Mouse (Mus musculus) layer of hippocampus, adult 9-11 months (tissue): ENCODE measurements around the gene Sugct.

Source experiments
- DNase-seq: peaks from one replicate; pipeline ENCODE4 v3.0.0; 2022

Gene Sugct

GRCm38 (mm10) chr13:17027846-17028529, 667.4 kb downstream of the Sugct start:
- no peak for DNase-seq

GRCm38 (mm10) chr13:17027001-17027400, 668.4 kb downstream of the Sugct start:
- DNase-seq, result no peak

DNA sequence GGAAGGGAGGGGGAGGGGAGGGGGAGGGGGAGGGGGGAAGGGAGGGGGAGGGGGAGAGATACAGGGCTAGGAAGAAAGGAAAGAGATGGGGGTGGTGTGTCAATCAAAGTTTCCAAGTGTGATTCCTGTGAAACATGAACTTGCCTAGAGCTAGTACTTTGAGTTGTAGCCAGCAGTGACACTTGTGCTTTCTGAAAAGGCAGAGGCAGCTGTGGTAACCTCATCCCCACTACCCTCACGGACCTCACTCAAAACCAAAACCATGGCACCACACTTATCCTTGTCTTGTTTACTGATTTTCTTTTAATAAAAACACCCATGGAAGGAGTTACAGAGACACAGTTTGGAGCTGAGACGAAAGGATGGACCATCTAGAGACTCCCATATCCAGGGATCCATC, 698.9 kb downstream of the Sugct start:
- no peak for DNase-seq

GRCm38 (mm10) chr13:16995321-16995720, 700.0 kb downstream of the Sugct start:
- no peak for DNase-seq

GRCm38 (mm10) chr13:16977743-16978142, 717.6 kb downstream of the Sugct start:
- peak; percentile 52 for DNase-seq

- DNase-seq, result no peak
Measured at GRCm38 (mm10) chr13:16971277-16971676, 724.1 kb downstream of the Sugct start.

DNA sequence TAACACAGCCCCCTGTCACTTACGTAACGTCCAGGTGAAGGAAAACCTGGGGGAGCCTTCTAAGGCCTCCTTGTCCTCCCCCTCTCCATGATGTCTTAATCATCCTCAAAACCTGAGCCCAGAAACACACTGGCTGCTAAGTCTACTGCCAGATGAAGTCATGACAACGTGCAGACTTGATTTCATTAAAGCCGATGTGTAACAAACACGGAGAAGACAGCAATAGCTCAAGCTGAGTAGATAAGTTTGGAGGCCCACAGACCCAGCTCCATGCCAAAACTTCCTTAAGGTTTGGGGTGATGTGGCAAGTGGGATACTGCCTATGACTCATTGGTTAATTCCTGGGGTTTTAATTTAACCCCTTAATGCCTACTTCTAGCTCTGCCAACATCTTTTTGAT, 726.4 kb downstream of the Sugct start:
- no peak for DNase-seq

DNA sequence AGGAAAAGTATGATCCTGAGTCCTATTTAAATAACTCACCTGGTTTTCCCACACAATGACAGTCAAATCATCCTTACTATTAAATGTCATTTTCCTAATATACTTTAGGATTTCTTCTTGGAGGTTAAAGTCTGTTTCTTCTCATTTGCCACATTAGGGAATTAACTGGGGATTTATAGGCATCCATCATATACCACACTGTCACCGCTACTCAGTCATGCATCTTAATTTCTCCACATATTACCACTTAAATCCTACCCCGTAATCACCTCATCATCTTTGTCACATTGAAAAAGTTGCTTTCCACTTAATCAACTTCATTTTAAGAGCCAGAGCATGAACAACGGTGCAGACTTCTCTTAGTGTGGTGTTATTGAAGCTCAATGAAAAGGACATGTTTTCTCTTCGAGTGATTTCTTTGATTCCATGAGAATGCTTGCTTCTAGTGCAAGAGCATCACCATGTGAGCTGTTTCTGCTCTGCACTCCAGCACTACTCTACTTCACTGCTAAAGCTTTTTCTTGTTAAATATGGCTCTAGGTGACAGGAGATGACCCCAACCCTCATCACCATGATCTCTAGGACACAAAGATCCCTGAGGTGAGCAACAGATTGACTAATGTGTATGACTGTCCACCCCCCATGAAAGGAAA, 730.4 kb downstream of the Sugct start:
- DNase-seq, result peak; percentile 2

DNA sequence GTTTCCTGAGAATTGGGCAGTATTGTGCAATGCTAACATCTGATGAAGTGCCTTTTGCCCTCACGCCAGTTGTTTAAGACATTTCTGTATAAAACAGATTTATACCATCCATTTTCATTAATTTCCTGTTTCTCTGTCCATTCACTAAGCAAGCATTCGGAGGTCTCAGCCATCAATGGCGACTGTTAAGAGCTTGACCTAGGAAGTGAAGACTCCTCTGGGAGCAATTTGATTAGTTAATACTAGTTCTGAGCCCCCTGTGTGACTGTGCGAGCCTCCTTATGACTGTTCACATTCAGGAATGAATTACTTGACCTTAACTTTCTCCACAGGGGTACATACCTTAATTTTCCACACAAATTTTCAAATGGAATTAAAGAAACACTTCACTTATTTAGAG, 743.3 kb downstream of the Sugct start:
- DNase-seq, result no peak

- no peak for DNase-seq
Measured at GRCm38 (mm10) chr13:16939466-16939811, 755.9 kb downstream of the Sugct start.

GRCm38 (mm10) chr13:16938552-16939465, 756.5 kb downstream of the Sugct start:
- DNase-seq, result no peak

DNA sequence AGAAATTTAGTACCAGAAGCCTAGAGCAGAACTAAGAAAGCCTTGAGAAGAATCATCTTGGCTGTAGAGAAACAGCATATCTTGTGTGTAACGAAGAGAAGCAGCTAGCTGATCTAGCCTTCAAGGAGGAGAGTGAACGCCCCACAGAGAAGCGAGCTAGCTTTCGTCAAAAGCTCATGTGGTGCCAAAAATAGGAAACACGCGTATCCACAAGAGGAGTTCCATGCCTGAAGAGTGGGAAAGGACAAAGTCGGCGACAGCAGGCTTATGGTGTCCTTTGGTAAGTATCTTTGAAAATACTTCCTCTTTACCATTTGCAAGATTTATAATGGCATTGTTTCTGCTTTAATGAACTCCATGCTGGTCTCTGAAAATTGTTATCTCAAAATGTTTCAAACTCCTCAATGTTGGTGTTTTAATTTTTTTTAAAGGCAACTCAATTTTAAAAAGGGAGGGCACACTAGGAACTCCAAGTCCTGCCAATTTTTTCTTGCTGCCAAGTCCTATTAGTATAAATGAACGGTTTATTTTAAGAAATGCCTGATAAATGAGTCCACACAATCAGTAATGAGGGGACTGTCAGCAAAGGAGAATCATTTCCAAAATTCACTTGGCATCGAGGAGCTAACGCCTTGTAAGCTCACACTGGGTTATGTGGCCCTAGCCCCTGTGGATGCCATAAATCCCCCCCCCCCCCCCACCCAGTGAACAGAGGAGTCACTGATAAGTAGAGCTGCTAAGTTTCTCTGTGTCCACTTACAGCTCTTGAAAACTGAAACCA, 757.7 kb downstream of the Sugct start:
- peak; percentile 62 for DNase-seq

GRCm38 (mm10) chr13:16935029-16935428, 760.3 kb downstream of the Sugct start:
- no peak for DNase-seq

GRCm38 (mm10) chr13:16933600-16933999, 761.8 kb downstream of the Sugct start:
- no peak for DNase-seq

- no peak for DNase-seq
Measured at GRCm38 (mm10) chr13:16921305-16921704, 774.0 kb downstream of the Sugct start.

DNA sequence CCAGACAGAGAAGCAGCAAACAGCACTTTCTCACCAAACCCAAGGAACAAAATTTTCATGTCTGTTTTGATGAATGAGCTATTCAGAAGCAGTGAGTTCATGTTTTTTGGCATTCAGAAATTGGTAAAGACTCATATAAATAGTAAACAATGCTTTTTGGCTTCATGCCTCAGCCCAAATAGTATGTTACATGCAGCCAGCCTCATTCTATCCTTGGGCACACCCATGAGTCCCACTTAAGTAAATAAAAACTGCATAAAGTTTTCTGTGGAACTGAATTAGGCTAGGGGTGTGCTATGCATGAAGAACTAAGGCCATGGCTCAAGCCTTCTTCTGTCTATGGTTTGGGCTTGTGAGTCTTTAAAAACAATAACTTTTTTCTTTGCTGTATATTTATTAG, 779.7 kb downstream of the Sugct start:
- DNase-seq, result no peak

DNA sequence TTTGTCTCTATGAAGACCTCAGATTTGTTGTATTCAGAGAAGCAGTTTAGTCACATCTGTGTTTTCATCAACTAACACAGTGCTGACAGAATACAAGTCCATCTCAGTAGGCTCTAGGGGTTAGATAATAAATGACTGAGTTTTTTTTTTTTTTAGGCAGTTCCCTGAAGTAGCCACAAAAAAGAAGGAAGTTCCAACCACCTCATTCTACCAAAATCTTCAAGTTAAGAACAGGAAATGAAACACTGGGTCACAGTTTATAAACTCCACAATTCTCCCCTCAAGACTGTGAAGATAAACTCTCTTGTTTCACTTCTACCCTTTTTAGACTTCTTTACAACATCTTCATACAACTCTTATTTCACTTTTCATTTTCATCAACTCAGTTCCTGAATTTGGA, 783.1 kb downstream of the Sugct start:
- no peak for DNase-seq

DNA sequence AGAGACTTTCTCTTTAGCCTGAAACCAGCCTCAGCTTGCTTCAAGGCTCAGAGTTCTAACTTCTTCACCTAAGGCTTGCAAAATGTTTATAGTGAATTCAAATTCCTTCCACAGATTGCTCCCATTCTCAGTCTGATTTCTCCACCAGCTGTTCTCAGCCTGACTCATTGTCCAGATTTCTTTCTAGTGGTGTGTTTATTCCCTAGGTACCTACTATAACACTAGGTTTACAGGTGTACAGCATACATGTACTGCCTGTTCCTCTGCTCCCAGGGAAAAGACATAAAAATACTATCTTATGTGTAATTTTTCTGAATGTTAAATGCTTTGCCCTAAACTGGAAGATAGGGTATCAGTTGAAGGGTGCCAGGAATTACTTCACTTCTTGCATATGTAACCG, 788.4 kb downstream of the Sugct start:
- no peak for DNase-seq

GRCm38 (mm10) chr13:16901424-16901823, 793.9 kb downstream of the Sugct start:
- DNase-seq, result no peak

GRCm38 (mm10) chr13:16898084-16898792, 797.1 kb downstream of the Sugct start:
- DNase-seq, result no peak

DNA sequence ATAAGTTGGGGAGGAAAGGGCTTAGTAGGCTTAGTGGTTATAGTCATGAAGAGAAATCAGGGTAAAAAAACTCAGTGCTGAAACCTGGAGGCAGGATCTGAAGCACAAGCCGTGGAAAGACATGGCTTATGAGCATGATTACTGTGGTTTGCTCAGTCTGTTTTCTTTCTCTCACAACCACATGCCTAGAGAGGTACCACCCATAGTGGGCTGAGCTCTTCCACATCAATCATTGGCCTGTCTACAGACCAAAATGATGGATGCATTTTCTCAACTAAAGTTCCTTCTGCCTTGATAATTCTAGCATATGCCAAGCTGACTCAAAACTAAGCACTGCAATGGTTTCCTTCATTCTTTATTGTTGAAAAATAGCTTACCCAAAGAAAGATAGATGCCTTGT, 817.3 kb downstream of the Sugct start:
- no peak for DNase-seq

GRCm38 (mm10) chr13:16859986-16860385, 835.4 kb downstream of the Sugct start:
- DNase-seq, result no peak
